Mouse (Mus musculus) forebrain, embryonic 14.5 days (tissue): ENCODE measurements at regions not wholly inside any gene's neighbourhood (a gene's known extent, or its start where the extent isn't known, plus 50 kb on each side); places are given as distances from the start of the nearest gene placed in this dataset.

Source experiments
- ATAC-seq: fragments of 200-750 bp; cut with Nextera tagmentation; 2 replicates; pipeline ENCODE4 v1.8.0; 2017; ENCODE audit warnings: mild to moderate bottlenecking, moderate library complexity
- DNase-seq: peaks from one replicate; pipeline ENCODE4 v3.0.0-alpha.2; 2015; ENCODE audit warnings: low spot score
- H3K27ac ChIP-seq: fragments of 300-500 bp; sonication (generic); 2 replicates; pipeline ENCODE4 v1.5.1; 2014; ENCODE audit warnings: low read depth, mild to moderate bottlenecking, control low read depth, low read length, moderate library complexity
- H3K27me3 ChIP-seq: fragments of 300-500 bp; sonication (generic); replicated peaks from 2 replicates; pipeline ENCODE4 v1.6.1; 2014; ENCODE audit warnings: low read length, control low read depth, mixed read lengths; ENCODE audit not compliant: control insufficient read depth, insufficient read depth
- H3K36me3 ChIP-seq: fragments of 300-500 bp; sonication (generic); 2 replicates; pipeline ENCODE4 v1.6.1; 2014; ENCODE audit warnings: low read length, control low read depth; ENCODE audit not compliant: control insufficient read depth, insufficient read depth
- H3K4me1 ChIP-seq: fragments of 300-500 bp; sonication (generic); 2 replicates; pipeline ENCODE4 v1.6.1; 2014; ENCODE audit warnings: antibody characterized with exemption, low read length, control low read depth; ENCODE audit not compliant: control insufficient read depth, insufficient read depth
- H3K4me2 ChIP-seq: fragments of 300-500 bp; sonication (generic); 2 replicates; pipeline ENCODE4 v1.6.1; 2014; ENCODE audit warnings: mild to moderate bottlenecking, control low read depth, low read length
- H3K4me3 ChIP-seq: fragments of 300-500 bp; sonication (generic); 2 replicates; pipeline ENCODE4 v1.5.1; 2014; ENCODE audit warnings: low read depth, low read length, control low read depth
- H3K9ac ChIP-seq: fragments of 300-500 bp; sonication (generic); 2 replicates; pipeline ENCODE4 v1.6.1; 2014; ENCODE audit warnings: mild to moderate bottlenecking, low read length, control low read depth, moderate library complexity
- H3K9me3 ChIP-seq: fragments of 300-500 bp; sonication (generic); replicated peaks from 2 replicates; pipeline ENCODE4 v1.6.1; 2016; ENCODE audit warnings: low read length, control low read depth, mixed read lengths; ENCODE audit not compliant: control insufficient read depth
- WGBS: fragments of 180-500 bp; shearing (Covaris S2); extraction: QIAGEN DNeasy Blood & Tissue Kit; methylation state at CpG from one replicate; pipeline ENCODE4 v1.1.7; 2014; 5-methylcytosine and 5-hydroxymethylcytosine counted together

DNA sequence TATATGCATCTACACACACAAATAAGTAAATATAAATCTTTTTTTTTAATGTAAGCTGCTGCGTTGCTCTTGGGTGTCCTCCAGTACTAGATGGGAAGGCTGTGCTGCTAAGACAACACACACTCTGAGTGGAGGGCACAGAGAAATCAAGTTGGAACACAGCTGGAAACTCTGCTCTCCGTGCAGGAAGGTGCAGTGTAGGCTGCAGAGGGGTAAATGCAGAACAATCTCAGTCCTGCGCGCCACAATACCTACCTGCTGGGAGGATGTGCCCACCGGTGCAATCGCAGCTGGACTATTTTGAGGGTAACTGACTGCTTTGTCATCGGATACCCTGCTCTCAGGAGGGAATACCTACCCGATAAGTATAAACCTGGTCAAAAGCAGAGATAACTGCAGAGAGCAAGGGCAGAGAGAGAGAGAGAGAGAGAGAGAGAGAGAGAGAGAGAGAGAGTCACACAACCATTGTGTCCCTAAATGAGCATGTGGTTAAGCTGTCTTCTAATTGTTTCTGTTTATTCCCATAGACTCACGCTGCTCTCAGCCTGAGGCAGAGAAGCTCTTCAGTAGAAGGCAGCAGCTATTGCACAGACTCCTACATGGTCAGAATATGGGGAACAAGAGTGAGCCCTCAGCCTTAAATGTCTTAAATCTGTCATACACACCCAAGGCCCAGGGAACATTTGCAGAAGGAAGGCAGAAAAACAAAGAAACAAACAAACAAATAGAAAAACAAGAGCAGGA is 167.9 kb upstream of the Jade1 start:
- H3K4me2 ChIP-seq: no peak overlapping the region
- no peaks in the 10 kb centered on the region for H3K9me3 ChIP-seq
- no peak overlapping the region for H3K27ac ChIP-seq
- H3K9ac ChIP-seq: no peak overlapping the region
- DNase-seq (no peak), ATAC-seq (no peak)
- WGBS: 49% methylated on average over 9 of the region's 9 CpGs
- no peaks in the 10 kb centered on the region for H3K27me3 ChIP-seq
- H3K4me1 ChIP-seq: no peaks in the 10 kb centered on the region
- no peaks in the 10 kb centered on the region for H3K36me3 ChIP-seq
- H3K4me3 ChIP-seq: no peak overlapping the region

DNA sequence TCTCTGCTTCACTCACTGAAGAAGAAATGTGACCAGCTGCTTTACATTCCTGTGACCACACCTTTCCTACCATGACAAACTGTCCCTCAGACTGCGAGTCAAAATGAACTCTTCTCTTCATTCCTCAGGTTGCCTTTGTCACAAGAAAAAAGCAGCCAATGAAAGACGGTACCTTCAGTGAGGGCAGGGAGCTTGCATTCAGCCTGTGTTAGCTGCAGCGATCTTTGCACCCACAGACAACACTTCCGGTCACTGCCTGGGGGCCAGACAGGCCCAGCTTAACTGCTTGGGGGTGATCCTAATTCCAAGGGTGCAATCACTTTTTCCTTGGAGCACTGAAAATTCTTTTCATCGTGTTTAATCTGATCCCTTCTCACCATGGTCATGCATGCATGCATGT is 169.2 kb upstream of the Jade1 start:
- no peak overlapping the region for H3K27ac ChIP-seq
- no peaks in the 10 kb centered on the region for H3K4me1 ChIP-seq
- no peaks in the 10 kb centered on the region for H3K9me3 ChIP-seq
- H3K4me3 ChIP-seq: no peak overlapping the region
- no peak overlapping the region for H3K9ac ChIP-seq
- H3K4me2 ChIP-seq: no peak overlapping the region
- ATAC-seq: no peak
- H3K36me3 ChIP-seq: no peaks in the 10 kb centered on the region
- DNase-seq: no peak
- no peaks in the 10 kb centered on the region for H3K27me3 ChIP-seq
- 62% methylated on average over 5 of the region's 5 CpGs for WGBS

DNA sequence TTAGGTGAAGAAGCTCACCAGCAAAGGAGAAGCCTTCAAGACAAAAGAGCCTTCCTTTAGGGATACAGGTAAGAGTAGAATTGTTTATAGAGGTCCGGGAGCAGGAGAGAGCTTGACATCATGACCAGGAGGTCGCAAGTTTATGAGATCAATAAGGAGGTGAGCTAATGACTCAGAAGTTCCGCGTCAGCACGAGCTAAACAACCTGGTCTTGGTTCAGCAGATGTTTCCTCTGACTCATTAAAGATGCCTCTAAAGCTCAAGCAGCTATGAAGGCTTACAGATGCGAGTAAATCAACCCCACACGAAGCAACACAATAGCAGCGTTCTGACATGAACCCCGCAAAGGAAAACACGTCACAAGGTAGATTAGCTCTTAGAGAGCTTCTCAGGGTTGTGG is 171.1 kb upstream of the Jade1 start:
- ATAC-seq: no peak
- Histone ChIP-seq H3K4me1 (no peaks in the 10 kb centered on the region), H3K27ac (no peak overlapping the region), H3K4me3 (no peak overlapping the region), H3K9ac (no peak overlapping the region), H3K27me3 (no peaks in the 10 kb centered on the region), H3K9me3 (no peaks in the 10 kb centered on the region), H3K4me2 (no peak overlapping the region), H3K36me3 (no peaks in the 10 kb centered on the region)
- WGBS: 87% methylated on average over 10 of the region's 10 CpGs
- no peak for DNase-seq

DNA sequence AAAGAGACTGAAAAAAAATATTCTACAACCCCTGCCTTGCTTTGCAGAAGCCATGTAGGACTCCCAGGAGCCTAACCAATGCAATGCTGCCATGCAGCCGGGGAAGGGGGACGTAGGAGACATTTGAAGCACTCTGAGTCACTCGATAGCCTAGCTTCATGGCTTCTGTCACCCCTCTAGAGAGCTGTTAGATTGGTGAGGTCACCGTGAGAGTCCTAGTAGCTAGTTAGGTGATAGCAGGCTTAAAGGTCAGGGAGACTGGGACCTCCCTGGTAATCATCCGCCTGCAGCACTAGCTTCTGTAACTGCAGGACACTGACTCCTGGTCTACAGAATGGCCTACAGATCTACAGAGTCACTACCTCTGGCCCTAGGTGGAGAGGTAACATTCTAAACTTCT is 177.0 kb upstream of the Jade1 start:
- Histone ChIP-seq H3K9ac (no peak overlapping the region), H3K4me3 (no peak overlapping the region), H3K4me1 (peaks cover 14% of the 10 kb centered on the region; the same call in 1 of the 2 replicates), H3K9me3 (no peaks in the 10 kb centered on the region), H3K4me2 (no peak overlapping the region), H3K27ac (no peak overlapping the region), H3K36me3 (no peaks in the 10 kb centered on the region), H3K27me3 (no peaks in the 10 kb centered on the region)
- WGBS: 85% methylated on average over 5 of the region's 5 CpGs
- ATAC-seq (no peak), DNase-seq (no peak)

DNA sequence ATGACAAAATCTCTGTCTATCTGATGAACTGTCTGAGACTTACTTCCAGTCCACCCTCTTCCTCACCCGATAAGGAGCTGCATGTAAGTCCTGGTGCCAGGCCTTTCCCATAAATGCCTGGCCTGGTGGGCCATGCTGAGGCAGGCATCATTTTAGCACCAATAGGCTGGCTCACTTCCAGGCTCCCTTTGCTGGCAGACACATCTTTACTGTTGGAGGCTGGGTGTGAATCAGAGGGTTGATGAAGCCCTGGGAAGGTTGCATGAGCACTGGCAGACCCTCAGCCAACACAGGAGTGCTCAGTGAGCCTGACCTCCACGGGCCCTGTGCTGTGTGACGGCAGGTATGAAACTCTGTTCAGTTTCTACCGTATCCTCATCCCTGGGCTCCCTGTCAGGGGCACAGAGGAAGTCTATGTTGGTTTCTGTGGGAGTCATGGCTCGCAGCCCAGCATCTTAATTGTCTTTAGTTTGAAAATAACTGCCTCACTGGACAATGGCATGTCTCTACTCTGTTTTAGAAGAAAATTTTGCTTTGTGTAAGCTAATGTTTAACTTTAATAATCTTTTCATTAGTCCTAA is 177.6 kb upstream of the Jade1 start:
- no peaks in the 10 kb centered on the region for H3K36me3 ChIP-seq
- H3K9ac ChIP-seq: no peak overlapping the region
- no peak overlapping the region for H3K4me2 ChIP-seq
- DNase-seq (peak; percentile 76), ATAC-seq (peak; percentile 60)
- no peaks in the 10 kb centered on the region for H3K9me3 ChIP-seq
- H3K4me1 ChIP-seq: peaks cover 14% of the 10 kb centered on the region; the same call in 1 of the 2 replicates
- no peaks in the 10 kb centered on the region for H3K27me3 ChIP-seq
- 27% methylated on average over 5 of the region's 5 CpGs for WGBS
- H3K27ac ChIP-seq: no peak overlapping the region
- H3K4me3 ChIP-seq: no peak overlapping the region

DNA sequence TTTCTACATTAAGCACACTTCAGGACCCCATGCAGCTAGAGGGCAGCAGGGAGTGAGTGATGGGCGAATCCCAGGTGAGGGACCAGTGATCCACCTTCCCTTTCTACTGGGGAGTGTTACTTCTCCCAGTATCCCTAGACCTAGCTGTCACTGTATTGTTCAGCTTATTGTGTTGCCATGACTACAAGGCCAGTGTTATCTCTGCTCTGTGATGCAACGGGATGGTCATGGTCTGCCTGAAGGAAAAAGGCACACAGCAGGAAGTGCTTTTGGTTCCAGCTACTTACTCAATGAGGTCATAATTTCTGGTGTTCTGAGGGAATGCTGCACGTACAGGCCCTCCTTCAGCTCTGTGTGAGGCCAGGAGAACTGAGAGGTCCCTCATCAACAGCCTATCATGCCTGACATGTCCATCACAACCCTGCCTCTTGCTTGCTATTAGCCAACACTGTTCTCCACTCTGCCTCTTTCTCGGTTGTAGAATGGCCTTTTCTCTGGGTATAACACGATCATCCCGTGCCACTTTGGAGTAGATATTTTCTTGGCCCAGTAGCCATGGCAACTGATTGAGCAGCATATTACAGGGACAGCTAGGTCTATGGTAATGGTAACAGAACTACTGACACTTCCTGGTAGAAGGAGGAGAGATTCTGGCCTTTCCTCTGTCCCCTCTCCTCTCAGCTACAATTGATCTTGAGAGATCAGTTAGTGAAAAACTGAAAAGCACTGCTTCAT is 178.5 kb upstream of the Jade1 start:
- peak; percentile 28 for DNase-seq
- Histone ChIP-seq H3K4me2 (no peak overlapping the region), H3K27me3 (no peaks in the 10 kb centered on the region), H3K36me3 (no peaks in the 10 kb centered on the region), H3K9me3 (no peaks in the 10 kb centered on the region), H3K27ac (no peak overlapping the region), H3K9ac (no peak overlapping the region), H3K4me1 (peaks cover 14% of the 10 kb centered on the region; the same call in 1 of the 2 replicates), H3K4me3 (no peak overlapping the region)
- WGBS: 55% methylated on average over 6 of the region's 6 CpGs
- ATAC-seq: peak; percentile 54; the same call in 1 of the 2 replicates

DNA sequence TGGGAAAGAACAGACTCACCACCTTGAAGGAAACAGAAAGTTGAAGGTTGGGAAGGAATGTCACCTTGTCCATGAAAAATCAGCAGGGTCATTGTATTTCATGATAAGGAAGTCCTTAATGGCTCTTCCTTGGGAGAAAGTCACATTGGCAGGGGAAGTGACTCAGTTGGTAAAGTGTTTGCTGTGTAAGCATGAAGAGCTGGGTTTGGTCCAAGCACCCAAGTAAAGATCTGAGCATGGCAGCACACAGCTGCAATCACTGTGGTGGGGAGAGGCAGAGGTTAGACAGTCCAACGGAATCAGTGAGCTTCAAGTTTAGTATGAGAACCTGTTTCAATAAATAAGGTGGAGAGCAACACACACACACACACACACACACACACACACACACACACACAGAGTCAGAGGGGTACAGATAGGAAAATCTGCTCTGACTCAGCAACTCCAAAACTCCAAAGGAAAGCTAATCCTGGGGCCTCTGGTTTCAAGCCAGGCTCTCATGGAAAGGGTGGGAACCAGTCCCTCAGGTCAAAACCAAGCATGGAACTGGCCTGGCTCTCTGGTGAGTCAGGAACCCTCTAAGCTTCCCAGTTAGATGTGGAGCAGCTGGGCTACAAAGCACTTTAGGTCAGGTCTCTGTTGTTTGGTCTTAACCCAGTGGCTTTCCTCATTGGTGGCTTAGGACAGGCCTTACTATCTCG is 180.2 kb upstream of the Jade1 start:
- WGBS: 83% methylated on average over 2 of the region's 2 CpGs
- no peaks in the 10 kb centered on the region for H3K36me3 ChIP-seq
- H3K4me2 ChIP-seq: no peak overlapping the region
- no peaks in the 10 kb centered on the region for H3K9me3 ChIP-seq
- H3K27me3 ChIP-seq: no peaks in the 10 kb centered on the region
- peaks cover 14% of the 10 kb centered on the region; the same call in 1 of the 2 replicates for H3K4me1 ChIP-seq
- DNase-seq: no peak
- no peak for ATAC-seq
- no peak overlapping the region for H3K27ac ChIP-seq
- H3K9ac ChIP-seq: no peak overlapping the region
- no peak overlapping the region for H3K4me3 ChIP-seq

DNA sequence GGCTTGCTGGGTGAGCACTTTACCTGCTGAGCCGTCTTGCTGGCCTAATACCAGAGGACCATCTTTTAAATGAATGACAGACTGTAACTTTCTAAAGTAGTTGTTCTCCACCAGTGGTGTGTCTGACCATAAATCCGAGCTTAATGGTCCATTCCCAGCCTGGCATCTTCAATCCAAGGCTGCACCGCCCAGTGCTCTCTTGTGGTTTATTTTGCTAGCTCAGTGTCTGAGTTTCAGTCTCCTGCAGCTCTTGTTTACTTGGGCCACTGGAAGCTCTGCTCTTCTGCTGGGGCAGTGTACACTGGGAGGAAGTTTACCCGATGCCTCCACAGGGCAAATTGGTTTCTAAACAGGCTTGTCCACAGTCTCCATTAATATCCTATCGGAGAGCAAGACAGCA is 182.3 kb upstream of the Jade1 start:
- DNase-seq: no peak
- 66% methylated on average over 5 of the region's 5 CpGs for WGBS

More for the DNA sequence above, 182.3 kb upstream of the Jade1 start:
- peaks cover 13% of the 10 kb centered on the region; the same call in 1 of the 2 replicates for H3K4me1 ChIP-seq
- ATAC-seq: no peak
- no peak overlapping the region for H3K4me2 ChIP-seq
- no peaks in the 10 kb centered on the region for H3K9me3 ChIP-seq
- H3K36me3 ChIP-seq: no peaks in the 10 kb centered on the region
- H3K27me3 ChIP-seq: no peaks in the 10 kb centered on the region
- H3K27ac ChIP-seq: no peak overlapping the region
- no peak overlapping the region for H3K4me3 ChIP-seq
- no peak overlapping the region for H3K9ac ChIP-seq
